Mouse (Mus musculus): Measurements from ENCODE around the gene Lactb.

Gene Lactb

GRCm38 (mm10) chr9:66982085-66982484, 6.8 kb upstream of the Lactb start:
- DNase-seq (ENCODE audit: extremely low read depth, low read depth, low spot score): no peak

- DNase-seq (ENCODE audit: extremely low read depth, low read depth, low spot score): no peak
These were observed 5.2 kb upstream of the Lactb start for GRCm38 (mm10) chr9:66980458-66980857.

GRCm38 (mm10) chr9:66978468-66978867, 3.2 kb upstream of the Lactb start:
- DNase-seq (ENCODE audit: extremely low read depth, low read depth, low spot score): no peak

GRCm38 (mm10) chr9:66977982-66978381, 2.7 kb upstream of the Lactb start:
- no peak for DNase-seq (ENCODE audit: extremely low read depth, low read depth, low spot score)

- DNase-seq (ENCODE audit: extremely low read depth, low read depth, low spot score): no peak
These were observed 1.8 kb upstream of the Lactb start for GRCm38 (mm10) chr9:66977121-66977520.

- no peak for DNase-seq (ENCODE audit: extremely low read depth, low read depth, low spot score)
These were observed 511 bp downstream of the Lactb start for GRCm38 (mm10) chr9:66974721-66975225.

GRCm38 (mm10) chr9:66971116-66971515, 4.2 kb downstream of the Lactb start:
- DNase-seq (ENCODE audit: extremely low read depth, low read depth, low spot score): no peak

GRCm38 (mm10) chr9:66967492-66967891, 7.8 kb downstream of the Lactb start:
- DNase-seq (ENCODE audit: extremely low read depth, low read depth, low spot score): no peak

- no peak for DNase-seq (ENCODE audit: extremely low read depth, low read depth, low spot score)
These were observed 13.8 kb downstream of the Lactb start for GRCm38 (mm10) chr9:66961478-66961877.

- DNase-seq (ENCODE audit: extremely low read depth, low read depth, low spot score): no peak
These were observed 17.8 kb downstream of the Lactb start for GRCm38 (mm10) chr9:66957451-66957850.

- DNase-seq (ENCODE audit: extremely low read depth, low read depth, low spot score): no peak
These were observed 22.4 kb downstream of the Lactb start for GRCm38 (mm10) chr9:66952886-66953285.

- DNase-seq (ENCODE audit: extremely low read depth, low read depth, low spot score): no peak
These were observed 23.0 kb downstream of the Lactb start for GRCm38 (mm10) chr9:66952321-66952720.

- DNase-seq (ENCODE audit: extremely low read depth, low read depth, low spot score): peak; percentile 68
These were observed 26.7 kb downstream of the Lactb start for GRCm38 (mm10) chr9:66948536-66948935.

GRCm38 (mm10) chr9:66945647-66946641, 29.3 kb downstream of the Lactb start, which contains the start of gene Rps27l:
Rps27l (plus strand) TSS chr9:66946086.
- peak; percentile 34 for DNase-seq (ENCODE audit: extremely low read depth, low read depth, low spot score)

- no peak for DNase-seq (ENCODE audit: extremely low read depth, low read depth, low spot score)
These were observed 30.1 kb downstream of the Lactb start for GRCm38 (mm10) chr9:66945161-66945560.

- DNase-seq (ENCODE audit: extremely low read depth, low read depth, low spot score): no peak
These were observed 36.4 kb downstream of the Lactb start for GRCm38 (mm10) chr9:66938836-66939235.

GRCm38 (mm10) chr9:66937507-66937906, 37.8 kb downstream of the Lactb start:
- no peak for DNase-seq (ENCODE audit: extremely low read depth, low read depth, low spot score)

- DNase-seq (ENCODE audit: extremely low read depth, low read depth, low spot score): peak; percentile 34
These were observed 41.1 kb downstream of the Lactb start for GRCm38 (mm10) chr9:66933869-66934808.

- no peak for DNase-seq (ENCODE audit: extremely low read depth, low read depth, low spot score)
These were observed 44.9 kb downstream of the Lactb start for GRCm38 (mm10) chr9:66930351-66930750.

GRCm38 (mm10) chr9:66927696-66928402, 47.4 kb downstream of the Lactb start:
- DNase-seq (ENCODE audit: extremely low read depth, low read depth, low spot score): no peak

All from fat pad, adult 2 months (tissue).